Mouse (Mus musculus) mouse trophoblast stem cell (cell line): Measurements from ENCODE around the gene Rtp2.

Experiments used
- in situ Hi-C, 2 experiments: fragments of 300-500 bp; cut with MseI, MboI; formaldehyde crosslinking; loops; 2 replicates in 1 of 2; 3 replicates in 1 of 2; pipeline ENCODE4 v1.15.1; 2025

Gene Rtp2

DNA sequence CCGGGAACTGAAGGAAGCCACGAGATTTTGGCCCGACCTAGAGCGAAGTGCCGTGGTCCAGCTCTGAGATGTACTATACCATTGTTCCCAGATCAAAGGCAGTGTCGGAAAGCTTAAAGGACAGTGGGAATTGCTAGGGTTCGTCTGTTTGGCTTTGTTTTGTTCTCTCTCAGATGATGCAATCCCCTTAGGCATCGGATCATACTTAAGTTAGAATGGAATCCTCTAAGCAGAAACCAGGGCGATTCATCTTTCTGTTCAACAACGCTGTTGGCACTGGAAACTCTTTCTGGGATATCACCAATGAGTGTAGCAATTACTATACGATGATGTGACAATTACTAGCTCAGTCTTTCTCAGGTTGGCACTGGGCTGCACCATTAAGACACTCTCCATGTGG lies at the start of gene Rtp2:
Gene Rtp2 (minus strand): TSS at position 101 of the 400 bp plus-strand sequence.
- in situ Hi-C loops, result no loop called here

DNA sequence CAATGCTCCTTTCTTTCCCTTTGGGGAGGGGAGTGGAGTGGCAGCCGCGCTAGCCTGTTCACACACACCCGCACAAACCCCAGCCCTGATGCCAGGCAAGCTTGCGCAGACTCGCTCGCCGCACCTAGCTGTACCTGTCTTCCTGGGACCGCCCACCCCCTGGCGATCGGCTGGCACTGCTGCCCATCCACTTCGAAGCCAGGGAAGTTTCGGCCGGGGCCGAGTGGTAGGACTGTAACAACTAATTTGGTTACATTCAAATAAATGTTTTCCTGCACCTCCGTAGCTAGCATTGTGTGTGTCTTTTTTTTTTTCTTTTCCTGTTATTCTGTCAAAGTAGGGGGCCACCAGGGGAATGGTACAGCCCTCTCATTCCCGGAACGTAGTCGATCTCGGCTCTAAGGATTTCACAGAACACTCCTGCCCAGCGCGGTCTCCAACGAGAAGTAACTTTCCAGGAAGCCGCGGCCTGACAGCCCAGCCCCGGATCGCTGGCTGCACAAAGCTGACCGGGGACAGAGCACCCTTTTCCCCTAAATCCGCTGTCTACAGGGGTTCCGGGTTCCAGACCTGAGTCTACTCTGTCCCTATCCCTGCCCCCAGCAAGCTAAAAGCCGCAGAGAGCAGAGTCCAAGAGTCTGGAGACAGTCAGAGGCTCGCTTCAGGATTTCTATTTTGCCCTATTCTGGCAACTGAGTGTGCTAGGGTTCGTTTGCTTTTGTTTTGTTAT lies 49.0 kb upstream of the Rtp2 start:
- in situ Hi-C loops, result loop anchor here in 1 of 2 experiments (10.0 kb wide), 2 partner anchors 294 to 1074 kb away; no protein-coding TSS in a partner anchor

GRCm38 (mm10) chr16:23980201-23980870 lies 48.1 kb upstream of the Rtp2 start:
- in situ Hi-C loops, result loop anchor here in 1 of 2 experiments (10.0 kb wide), 2 partner anchors 294 to 1074 kb away; no protein-coding TSS in a partner anchor

- in situ Hi-C loops, result loop anchor here in 1 of 2 experiments (5.0 kb wide), 1 partner anchor 1083 kb away; no protein-coding TSS in a partner anchor
Observed at GRCm38 (mm10) chr16:23979446-23979845, 47.3 kb upstream of the Rtp2 start.

GRCm38 (mm10) chr16:23978495-23978894 lies 46.3 kb upstream of the Rtp2 start:
- in situ Hi-C loops, result loop anchor here in 1 of 2 experiments (5.0 kb wide), 1 partner anchor 1084 kb away; no protein-coding TSS in a partner anchor

- in situ Hi-C loops, result loop anchor here in 1 of 2 experiments (5.0 kb wide), 1 partner anchor 1085 kb away; no protein-coding TSS in a partner anchor
Observed at GRCm38 (mm10) chr16:23977732-23978131, 45.5 kb upstream of the Rtp2 start.

- in situ Hi-C loops, result loop anchor here in 1 of 2 experiments (5.0 kb wide), 1 partner anchor 1086 kb away; no protein-coding TSS in a partner anchor
Observed at GRCm38 (mm10) chr16:23976196-23976595, 44.0 kb upstream of the Rtp2 start.

DNA sequence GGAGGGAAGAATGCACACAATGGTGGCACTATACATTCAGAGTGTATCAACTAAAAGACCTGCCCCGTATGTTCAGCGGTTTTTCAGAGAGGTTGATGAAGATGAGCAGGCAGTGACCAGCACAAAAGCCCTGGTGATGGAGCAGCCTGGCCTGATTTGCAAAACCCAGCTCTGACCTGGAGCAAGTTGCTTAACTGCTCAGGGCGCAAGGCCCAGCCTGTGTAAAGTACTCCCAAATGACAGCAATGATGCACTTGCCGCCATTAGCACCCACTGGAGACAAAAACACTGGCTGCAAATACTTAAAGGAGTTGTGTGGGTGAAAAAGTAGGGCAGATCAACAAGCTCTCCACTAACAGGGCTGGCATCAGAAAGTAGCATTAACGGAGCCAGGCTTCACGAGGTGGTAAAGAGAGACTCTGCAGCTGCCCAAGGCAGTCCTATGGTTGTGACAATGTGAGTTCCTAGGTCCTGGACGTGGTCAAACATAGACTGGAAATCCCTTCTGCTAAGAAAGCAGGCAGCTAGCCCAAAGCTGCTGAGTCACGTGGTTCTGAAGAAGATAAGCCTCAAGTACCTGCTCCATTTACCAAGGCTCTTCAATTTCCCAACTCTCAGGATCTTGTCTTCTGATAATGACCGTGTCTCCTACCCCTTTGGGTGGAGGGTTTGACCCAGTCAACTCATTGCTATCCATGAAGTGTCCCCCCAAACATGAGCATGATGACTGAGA lies 41.6 kb upstream of the Rtp2 start:
- in situ Hi-C loops, result loop anchor here in 1 of 2 experiments (25.0 kb wide), 1 partner anchor 1288 kb away; no protein-coding TSS in a partner anchor

GRCm38 (mm10) chr16:23972901-23973300 lies 40.7 kb upstream of the Rtp2 start:
- in situ Hi-C loops, result loop anchor here in 1 of 2 experiments (25.0 kb wide), 1 partner anchor 1289 kb away; no protein-coding TSS in a partner anchor

DNA sequence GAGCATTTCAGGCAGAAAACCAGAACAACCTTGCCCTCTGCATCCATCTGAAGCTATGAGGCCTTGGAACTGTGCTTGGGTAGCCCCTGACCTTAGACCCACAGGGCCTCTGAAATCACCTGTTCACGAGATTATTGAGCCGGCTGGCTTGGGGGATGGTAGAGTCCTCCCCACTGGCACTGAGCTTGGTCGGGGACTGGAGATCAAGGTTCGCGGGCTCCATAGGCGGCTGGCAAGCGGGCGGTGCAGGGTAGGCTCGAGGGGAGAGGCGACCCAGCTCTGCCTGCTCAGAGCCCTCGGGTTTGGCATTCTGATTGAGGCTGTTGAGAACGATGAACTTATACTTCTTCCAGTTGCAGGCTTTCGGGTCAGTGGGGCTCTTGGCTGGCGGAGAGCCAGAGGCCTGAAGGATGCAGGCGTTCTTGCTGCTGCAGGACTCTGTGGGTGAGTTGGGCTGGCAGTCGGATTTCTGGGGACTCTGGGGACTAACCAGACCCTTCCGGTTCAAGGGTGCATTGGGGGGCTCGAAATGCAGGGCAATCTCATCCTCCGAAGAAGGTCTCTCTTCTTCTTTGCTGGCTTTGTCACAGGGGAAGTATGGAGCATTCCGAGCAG lies 40.0 kb upstream of the Rtp2 start:
- in situ Hi-C loops, result loop anchor here in 1 of 2 experiments (25.0 kb wide), 1 partner anchor 1290 kb away; no protein-coding TSS in a partner anchor

- in situ Hi-C loops, result loop anchor here in 1 of 2 experiments (25.0 kb wide), 1 partner anchor 1292 kb away; no protein-coding TSS in a partner anchor
Observed at GRCm38 (mm10) chr16:23969919-23970318, 37.7 kb upstream of the Rtp2 start.

DNA sequence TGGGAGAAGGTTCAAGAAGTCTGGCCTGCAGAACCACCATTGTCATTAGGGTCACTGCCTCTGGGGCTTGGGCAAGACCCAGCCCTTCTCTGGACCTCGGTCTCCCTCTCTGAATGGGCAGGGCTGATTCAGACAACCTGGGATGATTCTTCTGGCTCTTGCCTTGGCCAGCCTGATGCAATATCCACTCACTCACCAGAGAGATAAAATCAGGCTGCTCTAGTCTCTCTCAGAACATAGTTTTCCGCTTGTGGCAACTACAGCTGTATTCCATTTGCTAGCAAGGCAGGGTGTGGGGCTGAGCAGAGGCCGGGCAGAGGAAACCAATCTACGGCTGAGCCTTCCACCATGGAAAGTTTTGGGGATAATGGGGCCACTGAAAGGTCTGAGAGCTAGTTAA lies 36.7 kb upstream of the Rtp2 start:
- in situ Hi-C loops, result loop anchor here in 1 of 2 experiments (25.0 kb wide), 1 partner anchor 1293 kb away; no protein-coding TSS in a partner anchor

- in situ Hi-C loops, result loop anchor here in 1 of 2 experiments (25.0 kb wide), 1 partner anchor 1295 kb away; no protein-coding TSS in a partner anchor
Observed at GRCm38 (mm10) chr16:23967301-23967700, 35.1 kb upstream of the Rtp2 start.

DNA sequence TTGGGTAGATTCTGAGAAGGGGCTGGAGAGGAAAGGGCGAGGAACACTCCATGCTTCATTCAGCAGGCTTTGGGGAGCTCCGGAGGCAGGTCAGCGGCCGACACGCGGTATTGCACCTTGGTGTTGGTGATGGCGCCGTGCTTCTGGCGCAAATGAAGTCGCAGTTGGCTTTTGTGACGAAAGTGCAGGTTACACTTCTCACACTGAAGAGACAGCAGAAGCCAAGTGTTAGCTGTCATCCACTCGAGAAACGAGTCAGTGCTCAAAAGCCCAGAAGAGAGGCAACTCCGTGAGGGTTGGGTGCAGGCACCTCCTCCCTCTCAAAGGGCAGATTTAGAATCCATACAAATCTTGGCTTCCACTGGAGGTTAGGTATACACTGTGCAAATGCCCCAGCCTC lies 33.9 kb upstream of the Rtp2 start:
- in situ Hi-C loops, result loop anchor here in 1 of 2 experiments (25.0 kb wide), 1 partner anchor 1296 kb away; no protein-coding TSS in a partner anchor

- in situ Hi-C loops, result loop anchor here in 1 of 2 experiments (25.0 kb wide), 1 partner anchor 1297 kb away; no protein-coding TSS in a partner anchor
Observed at GRCm38 (mm10) chr16:23964706-23965367, 32.6 kb upstream of the Rtp2 start.

DNA sequence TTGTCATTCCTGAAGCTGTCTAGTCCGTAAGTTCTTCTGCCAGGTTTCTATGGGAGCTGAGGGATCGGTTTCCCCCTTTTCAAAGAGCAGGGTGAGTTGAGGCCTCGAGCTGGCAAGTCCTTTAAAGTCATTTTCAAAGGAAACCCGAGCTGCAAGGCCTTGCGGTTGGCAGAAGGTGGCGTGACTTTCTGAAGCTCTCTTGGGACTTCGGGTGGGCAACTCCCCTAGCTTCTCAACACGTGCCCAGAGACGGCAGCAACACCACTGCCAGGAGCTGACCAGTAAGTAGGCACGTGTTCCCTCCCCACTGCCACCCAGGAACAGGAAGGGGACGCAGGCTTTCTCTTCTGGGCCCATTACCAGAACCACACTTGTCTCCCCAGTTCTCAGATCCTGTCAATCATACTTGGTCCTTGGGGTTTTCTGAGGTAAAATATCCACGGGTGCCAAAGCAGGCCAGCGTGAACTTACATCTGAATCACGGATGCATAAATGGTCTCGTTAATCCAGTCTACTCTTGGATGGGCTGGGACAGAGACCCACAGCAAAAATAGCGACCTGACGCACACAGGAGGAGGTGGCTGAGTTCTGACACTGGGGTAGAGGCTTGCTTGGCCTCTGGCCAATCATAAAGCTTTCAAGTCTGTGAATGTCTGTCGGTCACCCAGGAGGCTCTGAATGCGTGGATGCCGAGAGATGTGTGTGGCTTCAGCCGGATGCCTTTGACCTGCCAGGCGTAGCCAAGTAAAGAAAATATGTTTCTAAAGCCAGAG lies 31.9 kb upstream of the Rtp2 start:
- in situ Hi-C loops, result loop anchor here in 1 of 2 experiments (25.0 kb wide), 1 partner anchor 1298 kb away; no protein-coding TSS in a partner anchor

DNA sequence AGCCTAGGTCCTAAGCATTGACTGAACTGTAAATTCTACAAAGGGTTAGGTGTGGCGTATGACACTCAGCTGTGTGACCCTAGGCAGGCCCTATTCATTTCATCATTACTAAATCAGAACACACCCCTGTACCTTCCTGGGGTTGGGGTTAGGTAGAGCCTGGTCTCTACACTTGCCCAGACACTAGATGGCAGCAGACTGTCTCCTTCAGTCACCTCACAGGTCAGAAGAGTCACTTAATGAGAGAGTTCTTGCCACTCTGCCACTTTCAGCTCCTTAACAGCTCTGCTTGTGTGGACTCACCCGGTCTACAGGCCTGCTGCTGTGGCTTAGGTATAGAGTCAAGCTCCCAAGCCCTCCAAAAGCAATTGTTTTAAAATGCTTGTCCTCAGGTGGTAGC lies 30.2 kb upstream of the Rtp2 start:
- in situ Hi-C loops, result loop anchor here in 1 of 2 experiments (25.0 kb wide), 1 partner anchor 1300 kb away; no protein-coding TSS in a partner anchor

DNA sequence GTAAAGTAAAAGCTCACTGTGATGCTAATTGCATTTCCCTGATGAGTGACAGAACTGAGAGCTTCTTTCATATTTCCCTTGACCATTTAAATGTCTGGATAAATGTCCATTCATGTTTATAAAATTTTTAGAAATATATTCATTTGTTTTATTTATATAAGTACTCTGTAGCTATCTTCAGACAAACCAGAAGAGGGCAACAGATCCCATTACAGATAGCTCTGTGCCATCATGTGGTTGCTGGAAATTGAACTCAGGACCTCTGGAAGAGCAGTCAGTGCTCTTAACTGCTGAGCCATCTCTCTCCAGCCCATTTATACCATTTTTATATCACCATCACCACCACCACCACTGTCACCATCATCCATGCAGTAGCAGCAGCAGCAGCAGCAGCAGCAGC lies 26.7 kb upstream of the Rtp2 start:
- in situ Hi-C loops, result loop anchor here (10.0 to 25.0 kb wide), 3 partner anchors 414 to 1303 kb away; no protein-coding TSS in a partner anchor

- in situ Hi-C loops, result loop anchor here (10.0 to 25.0 kb wide), 3 partner anchors 409 to 1308 kb away; no protein-coding TSS in a partner anchor
Observed at GRCm38 (mm10) chr16:23953959-23954260, 21.7 kb upstream of the Rtp2 start.
